Mouse (Mus musculus) hindbrain, postnatal 0 days (tissue): ENCODE measurements around the gene Nt5e. TPM values are rescaled to one million over a fixed set of nuclear protein-coding genes. Genes with fewer than 3 reads are reported as not detected.

Experiments used
- ATAC-seq: fragments of 200-750 bp; cut with Nextera tagmentation; 2 replicates; pipeline ENCODE4 v1.8.0; 2017; ENCODE audit warnings: mild to moderate bottlenecking, moderate TSS enrichment, moderate library complexity
- DNase-seq: peaks from one replicate; pipeline ENCODE4 v3.0.0-alpha.2; 2015; ENCODE audit warnings: low spot score
- H3K27ac ChIP-seq: fragments of 300-500 bp; sonication (generic); 2 replicates; pipeline ENCODE4 v1.5.1; 2014; ENCODE audit warnings: mild to moderate bottlenecking
- H3K27me3 ChIP-seq: fragments of 300-500 bp; sonication (generic); 2 replicates; pipeline ENCODE4 v1.6.1; 2014; ENCODE audit warnings: low read length, mixed read lengths; ENCODE audit not compliant: insufficient read depth
- H3K36me3 ChIP-seq: fragments of 300-500 bp; sonication (generic); 2 replicates; pipeline ENCODE4 v1.6.1; 2014; ENCODE audit warnings: low read length, mixed read lengths; ENCODE audit not compliant: insufficient read depth
- H3K4me1 ChIP-seq: fragments of 300-500 bp; sonication (generic); 2 replicates; pipeline ENCODE4 v1.6.1; 2014; ENCODE audit warnings: antibody characterized with exemption, low read length, mixed read lengths; ENCODE audit not compliant: insufficient read depth
- H3K4me2 ChIP-seq: fragments of 300-500 bp; sonication (generic); 2 replicates; pipeline ENCODE4 v1.6.1; 2014; ENCODE audit warnings: low read depth, mild to moderate bottlenecking, low read length, moderate library complexity, mixed read lengths
- H3K4me3 ChIP-seq: fragments of 300-500 bp; sonication (generic); 2 replicates; pipeline ENCODE4 v1.5.1; 2014; ENCODE audit warnings: low read length
- H3K9ac ChIP-seq: fragments of 300-500 bp; sonication (generic); replicated peaks from 2 replicates; pipeline ENCODE4 v1.6.1; 2014; ENCODE audit warnings: mild to moderate bottlenecking, low read length, moderate library complexity, mixed read lengths
- H3K9me3 ChIP-seq: fragments of 300-500 bp; sonication (generic); 2 replicates; pipeline ENCODE4 v1.6.1; 2016; ENCODE audit warnings: low read length, mixed read lengths
- CTCF ChIP-seq: IDR thresholded peaks from 2 replicates; pipeline ENCODE4 v1.5.1; 2016; ENCODE audit warnings: antibody characterized with exemption, control low read depth, low read depth
- WGBS: fragments of 180-500 bp; shearing (Covaris S2); extraction: QIAGEN DNeasy Blood & Tissue Kit; methylation state at CpG from one replicate; pipeline ENCODE4 v1.1.7; 2014; 5-methylcytosine and 5-hydroxymethylcytosine counted together
- polyA plus RNA-seq: library from polyadenylated mRNA; unstranded; fragments of >200 nt; fragmentation: Nextera tagmentation; extraction: Ambion mirVana; gene quantifications from 2 replicates; pipeline ENCODE4 v1.2.1, GENCODE M21; 2015
- total RNA-seq: library from RNA; depleted of rRNA; stranded (reverse); fragments of >200 nt; gene quantifications from 2 replicates; pipeline ENCODE4 v1.2.3, GENCODE M21; 2014

The Nt5e gene
- total and polyA plus RNA-seq, 2 experiments from 2014 or later = 2.4 to 2.5 TPM

- Histone ChIP-seq H3K4me3 (no peak overlapping the region), H3K4me1 (no peaks in the 10 kb centered on the region), H3K4me2 (no peak overlapping the region), H3K9me3 (no peaks in the 10 kb centered on the region), H3K27ac (no peak overlapping the region), H3K36me3 (no peaks in the 10 kb centered on the region), H3K9ac (no peak overlapping the region), H3K27me3 (no peaks in the 10 kb centered on the region)
- 77% methylated on average over 7 of the region's 7 CpGs for WGBS
- DNase-seq (no peak), ATAC-seq (no peak)
- TF ChIP-seq CTCF = no peak
Measured at GRCm38 (mm10) chr9:88353459-88353858, 26.5 kb downstream of the Nt5e start.

- no peaks in the 10 kb centered on the region for H3K36me3 ChIP-seq
- TF ChIP-seq CTCF = no peak
- H3K4me3 ChIP-seq = no peak overlapping the region
- no peak overlapping the region for H3K27ac ChIP-seq
- no peaks in the 10 kb centered on the region for H3K4me1 ChIP-seq
- no peak overlapping the region for H3K4me2 ChIP-seq
- H3K9me3 ChIP-seq = no peaks in the 10 kb centered on the region
- DNase-seq (no peak), ATAC-seq (no peak)
- WGBS = 59% methylated on average over 3 of the region's 3 CpGs
- H3K27me3 ChIP-seq = no peaks in the 10 kb centered on the region
- no peak overlapping the region for H3K9ac ChIP-seq
Measured at GRCm38 (mm10) chr9:88357173-88357572, 30.2 kb downstream of the Nt5e start.

- Histone ChIP-seq H3K4me2 (no peak overlapping the region), H3K4me1 (peaks cover 5% of the 10 kb centered on the region; the same call in 1 of the 2 replicates), H3K36me3 (no peaks in the 10 kb centered on the region), H3K9me3 (no peaks in the 10 kb centered on the region), H3K27me3 (no peaks in the 10 kb centered on the region), H3K27ac (no peak overlapping the region), H3K9ac (no peak overlapping the region), H3K4me3 (no peak overlapping the region)
- no peak for TF ChIP-seq CTCF
- no peak for ATAC-seq
- no peak for DNase-seq
- 86% methylated on average over 2 of the region's 2 CpGs for WGBS
Measured at GRCm38 (mm10) chr9:88359140-88359539, 32.1 kb downstream of the Nt5e start.

GRCm38 (mm10) chr9:88361211-88361909 lies 34.4 kb downstream of the Nt5e start:
- no peak for TF ChIP-seq CTCF
- WGBS = 69% methylated on average over 14 of the region's 14 CpGs
- ATAC-seq (no peak), DNase-seq (no peak)
- Histone ChIP-seq H3K4me3 (no peak overlapping the region), H3K9ac (no peak overlapping the region), H3K4me1 (peaks cover 5% of the 10 kb centered on the region; the same call in 1 of the 2 replicates), H3K9me3 (no peaks in the 10 kb centered on the region), H3K27ac (no peak overlapping the region), H3K36me3 (no peaks in the 10 kb centered on the region), H3K4me2 (no peak overlapping the region), H3K27me3 (no peaks in the 10 kb centered on the region)

GRCm38 (mm10) chr9:88362055-88362850 lies 35.3 kb downstream of the Nt5e start:
- Histone ChIP-seq H3K9me3 (no peaks in the 10 kb centered on the region), H3K9ac (no peak overlapping the region), H3K4me1 (peaks cover 5% of the 10 kb centered on the region; the same call in 1 of the 2 replicates), H3K4me3 (no peak overlapping the region), H3K36me3 (no peaks in the 10 kb centered on the region), H3K27ac (peak overlapping the region; percentile 64), H3K27me3 (no peaks in the 10 kb centered on the region), H3K4me2 (no peak overlapping the region)
- ATAC-seq (peak; percentile 69), DNase-seq (peak; percentile 76)
- TF ChIP-seq CTCF = peak; percentile 62
- 23% methylated on average over 4 of the region's 5 CpGs for WGBS

GRCm38 (mm10) chr9:88363102-88363501 lies 36.1 kb downstream of the Nt5e start:
- H3K4me1 ChIP-seq = peaks cover 5% of the 10 kb centered on the region; the same call in 1 of the 2 replicates
- DNase-seq (peak; percentile 79), ATAC-seq (peak; percentile 71)
- 72% methylated on average over 3 of the region's 3 CpGs for WGBS
- H3K4me2 ChIP-seq = no peak overlapping the region
- H3K9me3 ChIP-seq = no peaks in the 10 kb centered on the region
- TF ChIP-seq CTCF = no peak
- H3K27ac ChIP-seq = peak overlapping the region; percentile 64
- no peak overlapping the region for H3K4me3 ChIP-seq
- no peak overlapping the region for H3K9ac ChIP-seq
- H3K36me3 ChIP-seq = no peaks in the 10 kb centered on the region
- H3K27me3 ChIP-seq = no peaks in the 10 kb centered on the region
